Mouse (Mus musculus) E14TG2a.4 (cell line): Measurements from ENCODE around the gene Hsf2bp.

Experiments
- CTCF ChIP-seq: conservative IDR thresholded peaks from 2 replicates; pipeline ENCODE4 v1.5.1; 2014; ENCODE audit warnings: low read length
- NANOG ChIP-seq: IDR thresholded peaks from 2 replicates; pipeline ENCODE4 v1.6.1; 2014; ENCODE audit warnings: borderline replicate concordance, low read length, mixed read lengths

GRCm38 (mm10) chr17:31970890-31971289 lies 65.3 kb downstream of the Hsf2bp start:
- TF ChIP-seq CTCF, result no peak
- no peak for TF ChIP-seq NANOG
